Mouse (Mus musculus) hindbrain, embryonic 14.5 days (tissue): ENCODE measurements around the gene Ocrl. TPM values are rescaled to one million over a fixed set of nuclear protein-coding genes. Genes with fewer than 3 reads are reported as not detected.

Source experiments
- ATAC-seq: fragments of 200-750 bp; cut with Nextera tagmentation; 2 replicates; pipeline ENCODE4 v1.8.0; 2017; ENCODE audit warnings: moderate number of reproducible peaks, mild to moderate bottlenecking, moderate TSS enrichment, moderate library complexity; ENCODE audit not compliant: low FRiP score
- DNase-seq: peaks from one replicate; pipeline ENCODE4 v3.0.0-alpha.2; 2015; ENCODE audit warnings: low spot score
- H3K27ac ChIP-seq: fragments of 300-500 bp; sonication (generic); 2 replicates; pipeline ENCODE4 v1.5.1; 2014; ENCODE audit warnings: mild to moderate bottlenecking, moderate library complexity
- H3K27me3 ChIP-seq: fragments of 300-500 bp; sonication (generic); 2 replicates; pipeline ENCODE4 v1.6.1; 2014; ENCODE audit warnings: mild to moderate bottlenecking, low read length, mixed read lengths; ENCODE audit not compliant: control insufficient read depth, insufficient read depth
- H3K36me3 ChIP-seq: fragments of 300-500 bp; sonication (generic); replicated peaks from 2 replicates; pipeline ENCODE4 v1.6.1; 2014; ENCODE audit not compliant: control insufficient read depth, insufficient read depth
- H3K4me1 ChIP-seq: fragments of 300-500 bp; sonication (generic); replicated peaks from 2 replicates; pipeline ENCODE4 v1.6.1; 2014; ENCODE audit warnings: antibody characterized with exemption, low read length, mixed read lengths; ENCODE audit not compliant: control insufficient read depth, insufficient read depth
- H3K4me2 ChIP-seq: fragments of 300-500 bp; sonication (generic); replicated peaks from 2 replicates; pipeline ENCODE4 v1.6.1; 2014; ENCODE audit warnings: mild to moderate bottlenecking, moderate library complexity
- H3K4me3 ChIP-seq: fragments of 300-500 bp; sonication (generic); replicated peaks from 2 replicates; pipeline ENCODE4 v1.5.1; 2014; ENCODE audit warnings: mild to moderate bottlenecking, low read length
- H3K9ac ChIP-seq: fragments of 300-500 bp; sonication (generic); 2 replicates; pipeline ENCODE4 v1.6.1; 2014
- H3K9me3 ChIP-seq: fragments of 300-500 bp; sonication (generic); 2 replicates; pipeline ENCODE4 v1.6.1; 2016; ENCODE audit warnings: low read length; ENCODE audit not compliant: control insufficient read depth
- WGBS: fragments of 180-500 bp; shearing (Covaris S2); extraction: QIAGEN DNeasy Blood & Tissue Kit; methylation state at CpG from one replicate; pipeline ENCODE4 v1.1.7; 2014; 5-methylcytosine and 5-hydroxymethylcytosine counted together
- polyA plus RNA-seq: library from polyadenylated mRNA; unstranded; fragments of >200 nt; fragmentation: Nextera tagmentation; extraction: Ambion mirVana; gene quantifications from 2 replicates; pipeline ENCODE4 v1.2.1, GENCODE M21; 2014

Gene Ocrl
- 35.9 and 36.9 TPM in 2 replicates for polyA plus RNA-seq

DNA sequence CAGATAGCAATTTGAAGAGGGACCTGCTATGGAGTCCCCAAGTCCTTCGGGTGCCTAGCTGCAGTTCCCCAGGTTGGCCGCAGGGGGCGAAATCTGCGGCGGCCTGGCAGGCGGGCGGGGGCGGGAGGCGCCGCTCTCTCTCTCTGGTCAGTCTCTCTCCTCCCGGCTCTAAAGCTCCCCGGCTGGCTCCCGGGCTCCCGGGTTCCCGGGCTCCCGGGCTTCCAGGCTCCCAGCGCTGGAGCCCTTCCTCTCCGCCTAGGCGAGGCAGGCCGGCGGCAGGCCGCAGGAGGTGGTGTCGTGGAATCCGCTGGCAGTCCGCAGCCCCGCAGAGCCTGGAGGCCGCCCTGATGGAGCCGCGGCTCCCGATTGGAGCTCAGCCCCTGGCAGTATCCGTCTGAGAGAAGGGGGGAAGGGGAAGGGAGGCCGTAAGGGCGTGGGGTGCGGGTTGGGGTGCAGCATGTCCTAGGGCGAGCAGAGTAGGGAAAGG lies at the start of gene Ocrl:
Ocrl (plus strand) TSS at position 82 of the 487 bp plus-strand sequence.
- WGBS, result 18% methylated on average over 29 of the region's 35 CpGs

GRCm38 (mm10) chrX:47880052-47880451 lies 32.1 kb upstream of the Ocrl start:
- WGBS, result 43% methylated on average over 2 of the region's 2 CpGs
- no peak overlapping the region for H3K4me3 ChIP-seq
- H3K4me2 ChIP-seq, result no peak overlapping the region
- H3K27me3 ChIP-seq, result no peaks in the 10 kb centered on the region
- DNase-seq (no peak), ATAC-seq (no peak)
- H3K9ac ChIP-seq, result no peak overlapping the region
- peaks cover 11% of the 10 kb centered on the region for H3K36me3 ChIP-seq
- no peaks in the 10 kb centered on the region for H3K9me3 ChIP-seq
- no peak overlapping the region for H3K27ac ChIP-seq
- no peaks in the 10 kb centered on the region for H3K4me1 ChIP-seq

More for the DNA sequence above, at the start of gene Ocrl:
- Histone ChIP-seq H3K4me2 (peak within 1 kb of the TSS; percentile 62), H3K9me3 (no peaks in the 10 kb centered on the region), H3K36me3 (no peaks in the 10 kb centered on the region), H3K27me3 (no peaks in the 10 kb centered on the region), H3K4me1 (no peaks in the 10 kb centered on the region; the same call in 1 of the 2 replicates), H3K9ac (peak within 1 kb of the TSS; percentile 86), H3K27ac (peak within 1 kb of the TSS; percentile 87), H3K4me3 (peak within 1 kb of the TSS; percentile 63)
- ATAC-seq, result peak; percentile 91
- peak; percentile 71 for DNase-seq

GRCm38 (mm10) chrX:47882813-47883212 lies 29.4 kb upstream of the Ocrl start:
- H3K27me3 ChIP-seq, result no peaks in the 10 kb centered on the region
- H3K36me3 ChIP-seq, result peaks cover 11% of the 10 kb centered on the region
- DNase-seq (no peak), ATAC-seq (no peak)
- no peaks in the 10 kb centered on the region for H3K9me3 ChIP-seq
- H3K4me1 ChIP-seq, result no peaks in the 10 kb centered on the region
- WGBS, result 82% methylated on average over 6 of the region's 6 CpGs
- H3K4me2 ChIP-seq, result no peak overlapping the region
- H3K4me3 ChIP-seq, result no peak overlapping the region
- H3K9ac ChIP-seq, result no peak overlapping the region
- H3K27ac ChIP-seq, result no peak overlapping the region

GRCm38 (mm10) chrX:47887401-47887800 lies 24.8 kb upstream of the Ocrl start:
- Histone ChIP-seq H3K27me3 (no peaks in the 10 kb centered on the region), H3K9ac (no peak overlapping the region), H3K27ac (no peak overlapping the region), H3K4me3 (no peak overlapping the region), H3K4me2 (no peak overlapping the region), H3K9me3 (no peaks in the 10 kb centered on the region), H3K4me1 (0 out of 2 replicates have a peak, but pooled peaks cover 2% of the 10 kb centered on the region), H3K36me3 (peaks cover 11% of the 10 kb centered on the region)
- WGBS, result 78% methylated on average over 2 of the region's 2 CpGs
- DNase-seq (no peak), ATAC-seq (no peak)

DNA sequence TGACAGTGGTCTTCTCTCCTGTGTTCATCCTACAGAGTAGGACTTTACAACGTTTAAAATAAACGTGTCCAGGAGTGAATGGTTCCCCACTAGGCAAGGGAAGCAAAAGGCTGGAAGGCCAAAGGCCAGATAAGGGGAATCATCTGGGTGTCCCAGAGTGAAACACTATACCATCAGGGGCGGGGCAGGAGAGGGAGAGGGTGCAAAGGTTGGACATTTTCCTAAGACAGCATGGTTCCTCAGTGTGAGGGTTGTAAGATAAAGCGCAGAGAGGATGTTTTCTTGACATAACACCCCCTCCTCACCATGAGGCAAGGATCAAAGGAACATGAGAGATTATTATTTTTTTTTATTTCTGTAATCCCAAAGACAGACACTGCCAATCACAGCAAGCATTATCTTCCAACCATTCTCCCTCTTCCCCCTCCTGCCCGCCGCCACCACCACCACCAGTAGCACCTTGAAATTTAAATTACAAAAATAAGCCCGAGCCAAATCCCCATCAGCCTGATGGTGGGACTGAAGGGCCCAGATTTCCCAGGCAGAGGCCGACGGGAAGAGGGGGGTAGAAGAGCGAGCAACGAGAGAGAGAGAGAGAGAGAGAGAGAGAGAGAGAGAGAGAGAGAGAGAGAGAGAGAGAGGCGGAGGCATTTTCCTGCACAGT lies 20.8 kb upstream of the Ocrl start:
- 0 out of 2 replicates have a peak, but pooled peaks cover 2% of the 10 kb centered on the region for H3K4me1 ChIP-seq
- H3K4me3 ChIP-seq, result peak overlapping the region; percentile 64
- no peak for DNase-seq
- H3K9ac ChIP-seq, result peak overlapping the region; percentile 79
- WGBS, result 15% methylated on average over 7 of the region's 12 CpGs
- no peaks in the 10 kb centered on the region for H3K9me3 ChIP-seq
- H3K27me3 ChIP-seq, result no peaks in the 10 kb centered on the region
- peak; percentile 35 for ATAC-seq
- peak overlapping the region; percentile 60 for H3K4me2 ChIP-seq
- no peaks in the 10 kb centered on the region for H3K36me3 ChIP-seq
- H3K27ac ChIP-seq, result peak overlapping the region; percentile 89

DNA sequence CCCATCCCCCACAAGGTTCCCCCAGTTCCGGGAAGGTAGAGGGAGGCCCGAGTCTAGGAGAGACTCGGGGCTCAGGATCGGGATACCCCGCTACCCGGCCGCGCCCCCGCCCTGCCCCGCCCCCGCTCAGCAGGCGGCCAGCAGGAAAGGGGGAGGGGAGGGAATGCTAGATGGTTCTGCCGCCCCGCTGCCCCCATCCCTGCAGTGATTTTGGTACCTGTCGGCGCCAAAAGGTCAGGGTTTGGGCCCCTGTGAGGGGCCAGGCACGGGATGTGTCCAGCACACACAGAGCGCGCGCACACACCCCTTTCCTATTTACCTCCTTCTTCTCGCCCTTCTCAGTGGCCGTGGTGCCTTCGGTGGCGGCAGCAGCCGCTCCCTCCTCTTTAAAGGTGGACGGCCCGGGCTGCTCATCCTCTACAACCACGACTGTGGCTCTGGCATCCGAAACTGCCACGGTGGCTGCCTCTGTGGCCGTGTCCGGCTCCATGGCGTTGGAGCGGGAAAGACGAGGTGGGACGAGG lies 20.2 kb upstream of the Ocrl start:
- DNase-seq (peak; percentile 43), ATAC-seq (peak; percentile 82)
- Histone ChIP-seq H3K27ac (peak overlapping the region; percentile 89), H3K4me1 (0 out of 2 replicates have a peak, but pooled peaks cover 2% of the 10 kb centered on the region), H3K9me3 (no peaks in the 10 kb centered on the region), H3K4me3 (peak overlapping the region; percentile 64), H3K4me2 (peak overlapping the region; percentile 60), H3K9ac (peak overlapping the region; percentile 79), H3K36me3 (no peaks in the 10 kb centered on the region), H3K27me3 (no peaks in the 10 kb centered on the region)
- WGBS, result 14% methylated on average over 13 of the region's 36 CpGs

DNA sequence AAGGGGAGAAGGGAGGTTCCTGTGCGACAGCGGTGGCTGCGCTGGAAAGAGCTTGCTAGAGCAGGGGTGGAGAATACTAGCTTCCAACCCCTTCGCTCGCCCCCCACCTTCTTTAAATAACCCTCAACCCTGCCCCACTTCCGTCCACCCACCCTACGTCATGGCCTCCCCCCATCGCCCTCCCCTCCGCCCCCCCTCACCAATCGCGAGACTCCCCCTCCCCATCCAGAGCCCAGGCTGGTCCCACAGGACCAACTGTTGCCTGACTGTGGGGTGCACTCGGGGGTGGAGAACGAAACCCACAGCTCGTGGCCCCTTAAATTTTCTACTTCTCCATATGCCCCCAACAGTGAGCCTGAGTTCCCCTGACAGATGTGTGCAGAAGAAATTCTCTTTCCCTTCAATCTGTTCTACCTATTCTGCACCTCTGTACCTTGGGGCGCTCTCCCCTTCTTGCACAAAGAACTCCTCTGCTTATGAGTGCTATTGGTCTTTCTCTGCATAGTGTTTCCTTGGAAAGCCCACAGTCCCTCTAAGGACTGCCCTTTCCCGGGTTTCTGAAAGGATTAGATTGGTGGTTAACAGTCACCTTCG lies 19.7 kb upstream of the Ocrl start, which contains the start of gene Smarca1:
Smarca1 (minus strand) TSS at position 544 of the 594 bp plus-strand sequence.
- H3K27me3 ChIP-seq, result no peaks in the 10 kb centered on the region
- H3K9me3 ChIP-seq, result no peaks in the 10 kb centered on the region
- H3K27ac ChIP-seq, result peak within 1 kb of the TSS; percentile 89
- DNase-seq, result no peak
- H3K36me3 ChIP-seq, result no peaks in the 10 kb centered on the region
- peak within 1 kb of the TSS; percentile 79 for H3K9ac ChIP-seq
- H3K4me2 ChIP-seq, result peak within 1 kb of the TSS; percentile 60
- 0 out of 2 replicates have a peak, but pooled peaks cover 2% of the 10 kb centered on the region for H3K4me1 ChIP-seq
- ATAC-seq, result peak; percentile 86
- H3K4me3 ChIP-seq, result peak within 1 kb of the TSS; percentile 64
- 20% methylated on average over 10 of the region's 17 CpGs for WGBS

DNA sequence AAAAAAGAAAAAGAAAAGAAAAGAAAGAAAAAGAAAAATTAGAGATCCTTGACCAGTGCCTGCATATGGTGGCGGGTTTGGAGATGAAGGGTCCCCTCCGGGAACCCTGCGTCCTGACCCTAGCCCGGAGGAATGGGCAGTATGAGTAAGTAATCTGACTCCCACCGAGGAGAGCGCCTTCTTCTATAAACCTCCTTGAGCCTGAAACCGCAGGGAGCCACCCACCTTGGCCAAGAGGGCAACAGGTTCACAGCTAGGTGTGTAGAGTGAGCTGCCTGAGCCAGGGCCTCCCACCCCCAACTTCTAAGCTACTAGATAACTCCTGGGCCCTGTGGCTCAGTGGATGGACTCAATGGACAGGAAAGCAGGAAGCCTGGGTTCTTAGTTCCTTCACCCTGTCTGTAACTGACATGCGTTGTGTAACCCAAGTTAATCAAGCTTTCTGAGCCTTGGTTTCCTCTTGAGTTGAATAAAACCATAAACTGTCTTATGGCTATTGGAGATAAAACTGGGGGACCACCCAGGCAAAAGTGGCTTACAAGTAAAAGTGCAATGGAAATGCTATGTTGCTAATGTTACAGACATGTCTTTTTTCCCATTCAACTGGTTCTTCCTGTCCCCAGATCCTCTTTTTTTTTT lies 836 bp downstream of the Ocrl start:
- DNase-seq, result no peak
- no peaks in the 10 kb centered on the region; the same call in 1 of the 2 replicates for H3K36me3 ChIP-seq
- peak overlapping the region; percentile 62 for H3K4me2 ChIP-seq
- H3K9me3 ChIP-seq, result no peaks in the 10 kb centered on the region
- WGBS, result 19% methylated on average over 8 of the region's 8 CpGs
- peak; percentile 32; the same call in 1 of the 2 replicates for ATAC-seq
- H3K4me1 ChIP-seq, result no peaks in the 10 kb centered on the region; the same call in 1 of the 2 replicates
- no peak overlapping the region for H3K27ac ChIP-seq
- H3K4me3 ChIP-seq, result peak overlapping the region; percentile 63
- H3K27me3 ChIP-seq, result no peaks in the 10 kb centered on the region
- peak overlapping the region; percentile 86 for H3K9ac ChIP-seq

DNA sequence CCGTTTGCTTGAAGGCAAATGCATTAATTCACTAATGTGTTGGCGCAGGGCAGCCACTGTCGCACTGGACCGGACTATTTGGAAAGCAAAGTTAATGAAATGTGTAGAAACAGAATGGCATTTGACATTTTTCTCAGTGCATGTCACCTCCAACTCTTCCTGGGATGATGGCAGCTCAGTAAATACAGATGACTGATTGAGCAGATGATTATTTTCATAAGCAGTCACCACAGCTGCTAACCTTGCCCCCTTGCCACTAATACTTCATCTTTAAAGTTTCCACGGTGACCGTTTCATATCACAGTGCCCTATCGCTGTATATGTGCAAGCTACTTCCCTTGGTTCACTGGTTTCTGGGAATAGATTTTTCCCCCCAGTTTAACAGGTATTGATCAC lies 1.4 kb downstream of the Ocrl start:
- H3K4me2 ChIP-seq, result peak overlapping the region; percentile 62
- H3K27me3 ChIP-seq, result no peaks in the 10 kb centered on the region
- H3K36me3 ChIP-seq, result no peaks in the 10 kb centered on the region; the same call in 1 of the 2 replicates
- DNase-seq, result no peak
- H3K4me1 ChIP-seq, result no peaks in the 10 kb centered on the region; the same call in 1 of the 2 replicates
- H3K9ac ChIP-seq, result no peak overlapping the region
- no peaks in the 10 kb centered on the region for H3K9me3 ChIP-seq
- no peak for ATAC-seq
- WGBS, result 70% methylated on average over 7 of the region's 7 CpGs
- H3K27ac ChIP-seq, result no peak overlapping the region
- peak overlapping the region; percentile 63 for H3K4me3 ChIP-seq
